Mouse (Mus musculus): ENCODE data around the gene Slc28a1. TPM values are rescaled to one million over a fixed set of nuclear protein-coding genes. Genes with fewer than 3 reads are reported as not detected.

Slc28a1 gene
- polyA plus RNA-seq (2015; fragmentation: Nextera tagmentation; extraction: Ambion mirVana) = 0.73 and 1.2 TPM in 2 replicates

DNA sequence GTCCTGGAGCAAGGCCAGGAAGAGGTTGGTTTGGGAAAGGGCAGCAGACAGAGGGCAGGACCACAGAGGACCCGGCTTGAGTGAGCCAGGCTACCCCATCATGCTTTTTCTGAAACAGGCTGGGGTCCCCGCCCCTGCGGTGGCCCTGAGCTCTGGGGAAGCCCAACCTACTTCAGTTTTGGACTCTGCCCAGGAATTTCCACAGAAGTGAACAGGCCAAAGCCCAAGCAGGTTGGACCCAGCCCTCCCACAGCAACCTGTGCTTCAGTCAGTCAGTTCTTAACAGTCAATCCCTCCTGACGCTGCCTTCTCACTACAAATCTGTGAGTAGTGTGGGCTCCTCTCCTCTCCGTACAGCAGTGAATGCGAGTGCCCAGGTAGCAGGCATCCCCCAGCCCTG, at the start of gene Slc28a1:
TSS of gene Slc28a1 (plus strand) at position 245 of the 400 bp plus-strand sequence.
- ATAC-seq (ENCODE audit: low FRiP score, low TSS enrichment) = no peak
- H3K9ac ChIP-seq (replicated peaks; ENCODE audit: low read length) = no peak within 1 kb of the TSS
- H3K4me2 ChIP-seq (replicated peaks; ENCODE audit: low read depth, low read length) = no peak within 1 kb of the TSS
- 62% methylated on average over 6 of the region's 6 CpGs for WGBS
- no peaks in the 10 kb centered on the region for H3K36me3 ChIP-seq (ENCODE audit: insufficient read depth, low read length)
- no peak within 1 kb of the TSS for H3K4me3 ChIP-seq (ENCODE audit: low read length)
- no peaks in the 10 kb centered on the region for H3K9me3 ChIP-seq (ENCODE audit: low read length)
- no peak within 1 kb of the TSS for H3K27ac ChIP-seq (ENCODE audit: low read length)
- no peaks in the 10 kb centered on the region for H3K27me3 ChIP-seq (ENCODE audit: insufficient read depth, low read length)
- H3K4me1 ChIP-seq (ENCODE audit: insufficient read depth, low read length) = peaks cover 5% of the 10 kb centered on the region; the same call in 1 of the 2 replicates

GRCm38 (mm10) chr7:81066714-81067113, 47.9 kb upstream of the Slc28a1 start:
- no peak overlapping the region for H3K9ac ChIP-seq (replicated peaks; ENCODE audit: low read length)
- no peaks in the 10 kb centered on the region for H3K36me3 ChIP-seq (ENCODE audit: insufficient read depth, low read length)
- 17% methylated on average over 6 of the region's 6 CpGs for WGBS
- no peak overlapping the region for H3K4me2 ChIP-seq (replicated peaks; ENCODE audit: low read depth, low read length)
- peaks cover 6% of the 10 kb centered on the region; the same call in 1 of the 2 replicates for H3K4me1 ChIP-seq (ENCODE audit: insufficient read depth, low read length)
- H3K27me3 ChIP-seq (ENCODE audit: insufficient read depth, low read length) = no peaks in the 10 kb centered on the region
- H3K9me3 ChIP-seq (ENCODE audit: low read length) = no peaks in the 10 kb centered on the region
- H3K4me3 ChIP-seq (ENCODE audit: low read length) = no peak overlapping the region
- ATAC-seq (ENCODE audit: low FRiP score, low TSS enrichment) = no peak
- H3K27ac ChIP-seq (ENCODE audit: low read length) = no peak overlapping the region

- 29% methylated on average over 5 of the region's 5 CpGs for WGBS
- H3K4me1 ChIP-seq (ENCODE audit: insufficient read depth, low read length) = peaks cover 21% of the 10 kb centered on the region
- no peak for ATAC-seq (ENCODE audit: low FRiP score, low TSS enrichment)
Measured at GRCm38 (mm10) chr7:81072463-81072862, 42.1 kb upstream of the Slc28a1 start.

DNA sequence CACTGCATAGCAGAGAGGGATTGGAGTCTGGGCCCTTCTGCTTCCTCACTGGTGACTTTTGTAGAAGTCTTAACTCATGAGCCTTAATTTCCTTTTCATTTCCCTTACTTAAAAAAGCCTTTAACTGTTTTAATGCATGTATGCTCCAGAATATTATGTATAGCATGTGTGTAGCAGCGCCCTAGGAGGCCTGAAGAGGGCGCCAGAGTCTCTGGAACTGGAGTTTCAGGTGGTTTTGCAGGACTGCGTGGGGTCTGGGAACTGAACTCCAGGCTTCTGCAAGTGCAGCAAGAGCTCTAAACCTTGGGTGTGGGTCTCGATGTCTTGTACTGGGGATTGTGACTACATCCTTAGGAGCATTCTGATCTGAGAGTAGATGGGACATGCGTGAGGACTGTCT, 41.3 kb upstream of the Slc28a1 start:
- no peak overlapping the region for H3K27ac ChIP-seq (ENCODE audit: low read length)
- WGBS = 85% methylated on average over 5 of the region's 5 CpGs
- H3K36me3 ChIP-seq (ENCODE audit: insufficient read depth, low read length) = no peaks in the 10 kb centered on the region
- no peak overlapping the region for H3K9ac ChIP-seq (replicated peaks; ENCODE audit: low read length)
- H3K4me3 ChIP-seq (ENCODE audit: low read length) = no peak overlapping the region
- H3K4me2 ChIP-seq (replicated peaks; ENCODE audit: low read depth, low read length) = no peak overlapping the region
- no peaks in the 10 kb centered on the region for H3K27me3 ChIP-seq (ENCODE audit: insufficient read depth, low read length)
- H3K4me1 ChIP-seq (ENCODE audit: insufficient read depth, low read length) = peaks cover 21% of the 10 kb centered on the region
- H3K9me3 ChIP-seq (ENCODE audit: low read length) = peaks cover 4% of the 10 kb centered on the region; the same call in 1 of the 2 replicates
- no peak for ATAC-seq (ENCODE audit: low FRiP score, low TSS enrichment)

More at GRCm38 (mm10) chr7:81072463-81072862, 42.1 kb upstream of the Slc28a1 start:
- Histone ChIP-seq H3K4me3 (ENCODE audit: low read length) (no peak overlapping the region), H3K27ac (ENCODE audit: low read length) (no peak overlapping the region; the same call in 1 of the 2 replicates), H3K27me3 (ENCODE audit: insufficient read depth, low read length) (no peaks in the 10 kb centered on the region), H3K9me3 (ENCODE audit: low read length) (peaks cover 4% of the 10 kb centered on the region; the same call in 1 of the 2 replicates), H3K9ac (replicated peaks; ENCODE audit: low read length) (no peak overlapping the region), H3K4me2 (replicated peaks; ENCODE audit: low read depth, low read length) (no peak overlapping the region), H3K36me3 (ENCODE audit: insufficient read depth, low read length) (no peaks in the 10 kb centered on the region)

DNA sequence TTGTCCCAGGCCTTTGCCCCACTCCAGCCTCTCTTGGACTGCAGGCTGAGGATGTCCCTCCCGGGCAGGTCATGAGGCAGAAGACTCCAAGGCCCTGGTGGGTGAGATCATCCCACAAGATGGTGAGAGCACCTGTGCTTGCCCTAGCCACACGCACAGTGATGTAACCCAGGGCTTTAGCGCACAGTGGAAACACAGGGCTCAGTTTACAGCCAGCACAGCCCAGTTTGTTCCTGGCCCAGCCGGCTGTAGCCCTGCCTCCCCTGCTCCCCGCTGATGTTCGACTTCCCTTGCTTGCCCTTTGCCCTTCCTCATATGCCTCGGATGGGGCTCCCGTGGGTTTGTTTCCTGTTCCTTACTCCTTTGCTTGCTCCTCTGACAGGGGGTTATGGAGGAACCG, 40.1 kb upstream of the Slc28a1 start:
- Histone ChIP-seq H3K27ac (ENCODE audit: low read length) (no peak overlapping the region), H3K4me3 (ENCODE audit: low read length) (no peak overlapping the region), H3K27me3 (ENCODE audit: insufficient read depth, low read length) (no peaks in the 10 kb centered on the region), H3K36me3 (ENCODE audit: insufficient read depth, low read length) (no peaks in the 10 kb centered on the region), H3K4me2 (replicated peaks; ENCODE audit: low read depth, low read length) (no peak overlapping the region), H3K9me3 (ENCODE audit: low read length) (peaks cover 4% of the 10 kb centered on the region; the same call in 1 of the 2 replicates), H3K4me1 (ENCODE audit: insufficient read depth, low read length) (peaks cover 21% of the 10 kb centered on the region), H3K9ac (replicated peaks; ENCODE audit: low read length) (no peak overlapping the region)
- WGBS = 25% methylated on average over 9 of the region's 9 CpGs
- peak; percentile 83 for ATAC-seq (ENCODE audit: low FRiP score, low TSS enrichment)

GRCm38 (mm10) chr7:81075299-81075698, 39.3 kb upstream of the Slc28a1 start:
- Histone ChIP-seq H3K27me3 (ENCODE audit: insufficient read depth, low read length) (no peaks in the 10 kb centered on the region), H3K9me3 (ENCODE audit: low read length) (peaks cover 4% of the 10 kb centered on the region; the same call in 1 of the 2 replicates), H3K36me3 (ENCODE audit: insufficient read depth, low read length) (no peaks in the 10 kb centered on the region), H3K4me2 (replicated peaks; ENCODE audit: low read depth, low read length) (no peak overlapping the region), H3K9ac (replicated peaks; ENCODE audit: low read length) (peak overlapping the region; percentile 31; the same call in 1 of the 2 replicates), H3K27ac (ENCODE audit: low read length) (peak overlapping the region; percentile 44; the same call in 1 of the 2 replicates), H3K4me3 (ENCODE audit: low read length) (no peak overlapping the region), H3K4me1 (ENCODE audit: insufficient read depth, low read length) (peaks cover 21% of the 10 kb centered on the region)
- ATAC-seq (ENCODE audit: low FRiP score, low TSS enrichment) = no peak
- whole genome bisulfite sequencing = 32% methylated on average over 7 of the region's 7 CpGs

GRCm38 (mm10) chr7:81075732-81076131, 38.9 kb upstream of the Slc28a1 start:
- no peak overlapping the region for H3K4me2 ChIP-seq (replicated peaks; ENCODE audit: low read depth, low read length)
- H3K36me3 ChIP-seq (ENCODE audit: insufficient read depth, low read length) = no peaks in the 10 kb centered on the region
- no peak for ATAC-seq (ENCODE audit: low FRiP score, low TSS enrichment)
- H3K27ac ChIP-seq (ENCODE audit: low read length) = no peak overlapping the region
- 76% methylated on average over 5 of the region's 5 CpGs for WGBS
- peaks cover 21% of the 10 kb centered on the region for H3K4me1 ChIP-seq (ENCODE audit: insufficient read depth, low read length)
- peak overlapping the region; percentile 31; the same call in 1 of the 2 replicates for H3K9ac ChIP-seq (replicated peaks; ENCODE audit: low read length)
- H3K4me3 ChIP-seq (ENCODE audit: low read length) = no peak overlapping the region
- peaks cover 4% of the 10 kb centered on the region; the same call in 1 of the 2 replicates for H3K9me3 ChIP-seq (ENCODE audit: low read length)
- no peaks in the 10 kb centered on the region for H3K27me3 ChIP-seq (ENCODE audit: insufficient read depth, low read length)

GRCm38 (mm10) chr7:81077009-81077408, 37.6 kb upstream of the Slc28a1 start:
- Histone ChIP-seq H3K9ac (replicated peaks; ENCODE audit: low read length) (no peak overlapping the region), H3K4me2 (replicated peaks; ENCODE audit: low read depth, low read length) (no peak overlapping the region), H3K4me1 (ENCODE audit: insufficient read depth, low read length) (peaks cover 26% of the 10 kb centered on the region), H3K27me3 (ENCODE audit: insufficient read depth, low read length) (no peaks in the 10 kb centered on the region), H3K27ac (ENCODE audit: low read length) (no peak overlapping the region), H3K36me3 (ENCODE audit: insufficient read depth, low read length) (no peaks in the 10 kb centered on the region), H3K9me3 (ENCODE audit: low read length) (peaks cover 4% of the 10 kb centered on the region; the same call in 1 of the 2 replicates), H3K4me3 (ENCODE audit: low read length) (no peak overlapping the region)
- no peak for ATAC-seq (ENCODE audit: low FRiP score, low TSS enrichment)
- WGBS = 66% methylated on average over 6 of the region's 6 CpGs

GRCm38 (mm10) chr7:81078740-81079139, 35.9 kb upstream of the Slc28a1 start:
- Histone ChIP-seq H3K27me3 (ENCODE audit: insufficient read depth, low read length) (no peaks in the 10 kb centered on the region), H3K36me3 (ENCODE audit: insufficient read depth, low read length) (no peaks in the 10 kb centered on the region), H3K4me2 (replicated peaks; ENCODE audit: low read depth, low read length) (no peak overlapping the region), H3K4me3 (ENCODE audit: low read length) (no peak overlapping the region), H3K4me1 (ENCODE audit: insufficient read depth, low read length) (peaks cover 20% of the 10 kb centered on the region), H3K9me3 (ENCODE audit: low read length) (no peaks in the 10 kb centered on the region), H3K27ac (ENCODE audit: low read length) (no peak overlapping the region), H3K9ac (replicated peaks; ENCODE audit: low read length) (no peak overlapping the region)
- 84% methylated on average over 6 of the region's 6 CpGs for WGBS
- no peak for ATAC-seq (ENCODE audit: low FRiP score, low TSS enrichment)

DNA sequence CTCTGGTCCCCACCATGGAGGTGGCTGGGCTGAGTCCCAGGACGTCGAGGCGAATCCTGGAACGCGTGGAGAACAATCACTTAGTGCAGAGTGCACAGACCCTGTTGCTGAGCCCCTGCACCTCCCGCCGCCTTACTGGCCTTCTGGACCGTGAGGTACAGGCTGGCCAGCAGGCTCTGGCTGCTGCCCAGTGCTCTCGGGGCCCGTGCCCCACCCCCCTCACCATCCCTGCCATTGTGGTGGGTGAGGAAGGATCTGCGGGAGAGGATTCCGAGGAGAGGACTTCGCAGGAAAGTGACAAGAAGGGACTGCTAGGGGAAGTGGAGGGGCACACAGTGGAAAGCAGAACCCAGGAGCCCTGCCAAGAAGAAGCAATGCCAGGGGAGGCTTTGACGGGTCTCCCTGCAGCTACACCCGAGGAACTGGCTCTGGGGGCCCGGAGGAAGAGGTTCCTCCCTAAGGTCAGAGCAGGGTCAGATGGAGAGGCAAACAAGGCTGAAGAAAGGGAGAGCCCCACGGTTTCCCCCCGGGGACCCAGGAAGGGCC, 21.1 kb upstream of the Slc28a1 start:
- Histone ChIP-seq H3K27ac (ENCODE audit: low read length) (no peak overlapping the region), H3K9me3 (ENCODE audit: low read length) (no peaks in the 10 kb centered on the region), H3K9ac (replicated peaks; ENCODE audit: low read length) (0 out of 2 replicates have a peak overlapping the region, but pooled peaks have one; percentile 18), H3K4me3 (ENCODE audit: low read length) (no peak overlapping the region), H3K27me3 (ENCODE audit: insufficient read depth, low read length) (0 out of 2 replicates have a peak, but pooled peaks cover 3% of the 10 kb centered on the region), H3K36me3 (ENCODE audit: insufficient read depth, low read length) (no peaks in the 10 kb centered on the region), H3K4me2 (replicated peaks; ENCODE audit: low read depth, low read length) (no peak overlapping the region), H3K4me1 (ENCODE audit: insufficient read depth, low read length) (peaks cover 5% of the 10 kb centered on the region)
- WGBS = 46% methylated on average over 18 of the region's 18 CpGs
- no peak for ATAC-seq (ENCODE audit: low FRiP score, low TSS enrichment)
